Mouse (Mus musculus) B cell, adult 62 days (primary cell): ENCODE data around the gene Lrp8. TPM values are rescaled to one million over a fixed set of nuclear protein-coding genes. Genes with fewer than 3 reads are reported as not detected.

ENCODE experiments used
- total RNA-seq: library from RNA; stranded (reverse); gene quantifications from 4 replicates; pipeline ENCODE4 v1.2.4, GENCODE M21; 2023

Lrp8 gene
- 1.0 to 3.7 TPM (median 1.2 TPM) in 4 replicates for total RNA-seq

DNA sequence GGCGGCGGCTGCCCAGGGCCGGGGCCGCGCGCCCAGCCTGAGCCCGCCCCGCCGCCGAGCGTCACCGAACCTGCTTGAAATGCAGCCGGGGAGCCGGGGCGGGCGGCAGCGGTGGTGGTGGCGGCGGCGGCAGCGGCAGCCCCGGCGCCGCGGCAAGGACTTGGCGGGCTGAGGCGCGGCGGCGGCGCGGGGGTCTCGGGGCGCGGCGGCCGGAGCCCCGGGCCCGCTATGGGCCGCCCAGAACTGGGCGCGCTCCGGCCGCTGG lies at the start of gene Lrp8:
Gene Lrp8 (plus strand): TSS at position 77 of the 265 bp plus-strand sequence.

DNA sequence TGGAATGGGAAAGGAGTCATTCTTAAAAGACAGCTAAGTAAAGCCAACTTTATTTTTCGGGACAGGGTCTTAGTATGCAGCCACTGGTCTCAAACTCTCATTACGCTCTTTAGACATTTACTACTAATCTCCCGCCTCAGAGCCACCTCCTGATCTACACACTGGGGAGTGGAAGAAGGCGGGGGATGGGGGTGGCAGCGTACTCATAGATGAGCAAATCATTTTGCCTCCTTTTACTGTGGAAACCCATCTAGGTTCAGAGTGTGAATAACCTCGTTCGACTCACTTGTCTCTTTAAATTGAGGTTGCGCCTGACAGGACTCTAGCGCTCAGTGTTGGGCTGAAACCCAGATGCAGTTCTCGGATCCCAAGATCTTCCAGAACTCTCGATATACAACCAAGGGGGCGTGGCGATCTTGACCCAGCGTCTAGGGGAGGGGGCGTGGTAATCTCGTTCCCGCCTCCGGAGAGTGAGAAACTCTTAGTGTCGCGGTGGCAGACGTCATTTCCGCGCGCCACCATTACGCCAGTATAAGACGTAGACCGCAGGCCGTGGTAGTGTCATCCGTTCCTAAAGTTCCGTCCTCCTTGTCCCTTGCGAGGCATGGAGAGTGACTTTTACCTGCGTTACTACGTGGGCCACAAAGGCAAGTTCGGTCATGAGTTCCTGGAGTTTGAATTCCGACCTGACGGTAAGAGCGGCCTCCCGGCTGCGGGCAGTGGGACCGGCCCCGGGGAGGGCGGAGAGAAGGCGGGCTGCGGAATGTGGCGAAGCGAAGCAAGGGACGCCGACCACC lies 77.4 kb downstream of the Lrp8 start, which contains the start of gene Magoh:
Gene Magoh (plus strand): TSS at position 502 of the 797 bp plus-strand sequence.

DNA sequence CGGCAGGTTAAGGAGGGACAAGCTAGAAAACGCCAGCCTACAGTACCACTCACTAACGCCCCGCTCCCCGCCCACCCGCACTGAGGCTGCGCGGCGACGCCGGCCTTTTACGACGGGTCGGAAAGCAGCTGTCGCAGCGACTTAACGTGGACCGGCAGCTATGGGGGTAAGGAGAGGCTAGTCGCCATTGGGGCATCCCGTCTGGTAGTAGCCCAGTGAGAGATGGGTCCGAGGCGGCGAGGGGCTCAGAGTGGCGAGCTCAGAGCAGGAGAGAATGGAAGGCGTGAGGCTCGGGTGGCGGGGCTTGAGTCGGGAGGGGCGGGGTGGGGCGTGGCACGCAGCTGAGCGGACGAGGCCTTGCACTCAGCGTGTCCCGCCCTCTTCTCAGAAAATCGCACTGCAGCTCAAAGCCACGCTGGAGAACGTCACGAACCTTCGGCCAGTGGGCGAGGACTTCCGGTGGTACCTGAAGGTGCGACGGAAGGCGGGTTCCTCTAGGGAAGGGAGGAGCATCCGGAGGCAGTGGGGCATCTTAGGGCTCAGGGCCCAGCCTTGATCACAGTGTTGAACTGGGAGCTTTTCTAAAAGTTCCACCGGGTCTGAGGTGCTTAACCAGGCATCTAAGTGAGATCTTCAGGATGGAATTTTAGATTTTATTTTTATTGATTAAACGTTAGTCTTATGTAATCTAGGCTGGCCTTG lies 87.8 kb downstream of the Lrp8 start, which contains the start of gene 0610037L13Rik:
Gene 0610037L13Rik (plus strand): TSS at position 83 of the 702 bp plus-strand sequence.

DNA sequence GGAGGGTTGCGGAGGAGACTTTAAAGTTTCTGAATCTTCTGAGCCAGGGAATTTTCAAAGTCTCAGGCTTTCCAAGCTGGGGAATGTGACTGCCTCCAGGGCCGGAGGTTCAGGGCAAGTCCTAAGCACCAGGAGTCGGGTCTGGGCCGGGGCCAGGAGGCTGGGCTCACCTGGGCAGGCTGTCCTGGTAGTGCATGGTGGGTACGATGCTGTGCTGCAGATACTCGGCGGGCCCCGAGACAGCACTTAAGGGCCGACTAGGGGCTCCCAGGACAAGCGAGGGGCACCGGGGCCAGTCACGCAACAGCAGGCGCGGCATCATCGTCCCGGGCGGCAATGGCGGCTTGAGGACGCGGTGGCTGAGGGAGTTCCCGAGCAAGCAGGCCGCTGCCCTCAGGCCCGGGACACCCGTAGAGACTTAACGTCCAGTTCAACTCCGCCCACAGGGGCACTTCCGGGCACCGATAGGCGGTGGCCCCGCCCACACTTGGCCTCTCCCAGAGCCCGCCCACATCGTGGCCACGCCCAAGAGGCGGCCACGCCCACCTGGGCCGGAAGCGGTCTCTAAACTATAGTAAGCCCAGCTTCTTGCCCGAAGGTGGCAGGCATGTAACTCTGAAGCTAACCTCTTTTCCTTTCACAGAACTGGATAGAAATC lies 121.2 kb downstream of the Lrp8 start, which contains the start of gene Cpt2:
Gene Cpt2 (minus strand): TSS at position 466 of the 658 bp plus-strand sequence.

Other genes with a start within 250 kb of the Lrp8 start
- gene Dmrtb1, start 118.0 kb upstream of the Lrp8 start, total RNA-seq = not detected in 4 replicates
- gene Magoh, start 77.5 kb downstream of the Lrp8 start, total RNA-seq = 95.0 to 110 TPM (median 102 TPM) in 4 replicates
- gene 0610037L13Rik, start 87.6 kb downstream of the Lrp8 start, total RNA-seq = 38.1 to 53.8 TPM (median 44.4 TPM) in 4 replicates
- gene Cpt2, start 121.3 kb downstream of the Lrp8 start, total RNA-seq = 8.4 to 12.3 TPM (median 9.5 TPM) in 4 replicates
- gene Slc1a7, start 166.1 kb downstream of the Lrp8 start, total RNA-seq = not detected in 4 replicates